Mouse (Mus musculus) urinary bladder, postnatal 0 days (tissue): ENCODE results near the gene Plekha4. TPM values are rescaled to one million over a fixed set of nuclear protein-coding genes. Genes with fewer than 3 reads are reported as not detected.

Experiments used
- polyA plus RNA-seq: library from polyadenylated mRNA; unstranded; fragments of >200 nt; fragmentation: Nextera tagmentation; extraction: Ambion mirVana; gene quantifications from 2 replicates; pipeline ENCODE4 v1.2.1, GENCODE M21; 2015

Plekha4 gene
- polyA plus RNA-seq: 2.5 and 2.8 TPM in 2 replicates

GRCm38 (mm10) chr7:45525809-45526473 lies at the start of gene Plekha4, which contains the start of gene Ppp1r15a:
TSS of gene Plekha4 (plus strand) at chr7:45526330.
TSS of gene Ppp1r15a (minus strand) at chr7:45526268.

GRCm38 (mm10) chr7:45481374-45481927 lies 44.7 kb upstream of the Plekha4 start, which contains the start of gene Tulp2:
TSS of gene Tulp2 (plus strand) at chr7:45481877.

DNA sequence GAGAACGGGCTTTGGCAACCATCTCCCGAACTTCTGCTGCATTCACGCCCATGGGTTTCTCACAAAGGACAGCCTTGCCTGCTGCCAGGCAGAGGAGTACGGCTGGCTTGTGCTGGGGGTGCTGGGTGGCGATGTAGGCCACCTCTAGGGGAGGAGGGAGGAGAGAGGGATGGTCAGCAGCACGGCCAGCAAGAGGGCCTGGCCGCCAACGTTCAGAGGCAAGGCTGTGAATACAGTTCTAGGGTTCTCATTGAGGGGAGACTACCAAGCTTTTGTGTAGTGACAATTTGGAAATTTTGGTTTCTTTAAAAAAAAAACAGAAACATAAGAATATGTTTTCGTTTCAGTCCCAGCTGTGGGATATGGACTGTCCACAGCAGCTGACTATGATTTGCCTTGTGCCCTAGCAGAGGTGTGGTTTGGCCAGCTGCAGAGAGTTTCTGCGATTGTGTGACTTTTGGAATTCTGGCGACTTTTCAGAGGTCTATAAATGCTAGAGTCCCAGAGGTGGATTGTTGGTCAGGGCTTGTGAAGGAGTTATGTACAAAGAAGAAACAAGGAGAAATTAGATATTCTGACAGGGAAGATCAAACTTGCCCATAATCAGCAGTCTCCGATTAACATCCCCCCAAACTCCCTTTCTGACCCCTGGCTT lies 39.2 kb upstream of the Plekha4 start, which contains the start of gene Gm45808:
Gm45808 (minus strand) TSS at position 51 of the 655 bp plus-strand sequence.

GRCm38 (mm10) chr7:45488293-45489204 lies 37.6 kb upstream of the Plekha4 start, which contains the start of gene Dhdh:
TSS of gene Dhdh (minus strand) at chr7:45488805.

DNA sequence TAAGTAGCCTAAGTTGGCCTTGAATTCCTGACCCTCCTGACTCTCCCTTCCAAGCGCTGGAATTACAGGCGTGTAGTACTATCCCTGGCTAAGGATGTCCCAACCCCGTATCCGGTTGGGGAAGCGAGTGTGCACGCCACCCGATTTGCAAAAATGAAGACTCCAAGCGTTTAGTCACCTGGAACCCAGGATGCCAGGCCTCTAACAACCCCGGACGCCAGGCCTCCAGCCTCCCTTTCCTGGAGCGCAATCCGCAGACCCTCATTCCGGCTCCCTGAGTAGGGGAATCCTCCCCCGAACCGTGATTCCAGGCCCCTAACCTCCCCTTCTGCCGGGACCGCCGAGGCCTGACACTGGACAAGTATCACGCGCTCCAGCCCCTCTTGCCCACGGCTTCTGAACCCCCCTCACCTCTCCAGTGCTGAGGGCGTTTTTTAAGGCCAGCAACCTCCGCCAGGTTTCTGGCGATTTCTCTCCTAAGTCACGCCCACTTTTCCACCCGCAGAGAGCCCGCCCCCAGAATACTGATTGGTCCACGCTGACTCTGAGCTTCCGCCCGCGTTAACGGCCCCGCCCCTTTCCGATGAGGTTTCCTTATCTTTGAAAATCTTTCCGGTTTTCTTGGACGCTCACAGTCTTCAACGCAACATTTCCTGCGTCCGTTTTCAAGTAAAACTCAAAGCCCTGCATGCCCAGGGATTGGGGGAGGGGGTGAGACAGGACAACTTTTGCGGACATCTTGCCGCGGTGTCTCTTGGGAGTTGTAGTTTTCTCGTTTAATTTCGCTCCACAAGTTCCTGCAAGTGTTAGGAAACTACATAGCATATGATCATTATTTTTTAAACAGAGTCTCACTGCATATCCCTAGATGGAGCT lies 16.0 kb upstream of the Plekha4 start, which contains the start of gene Nucb1:
Nucb1 (minus strand) TSS at position 495 of the 876 bp plus-strand sequence.

DNA sequence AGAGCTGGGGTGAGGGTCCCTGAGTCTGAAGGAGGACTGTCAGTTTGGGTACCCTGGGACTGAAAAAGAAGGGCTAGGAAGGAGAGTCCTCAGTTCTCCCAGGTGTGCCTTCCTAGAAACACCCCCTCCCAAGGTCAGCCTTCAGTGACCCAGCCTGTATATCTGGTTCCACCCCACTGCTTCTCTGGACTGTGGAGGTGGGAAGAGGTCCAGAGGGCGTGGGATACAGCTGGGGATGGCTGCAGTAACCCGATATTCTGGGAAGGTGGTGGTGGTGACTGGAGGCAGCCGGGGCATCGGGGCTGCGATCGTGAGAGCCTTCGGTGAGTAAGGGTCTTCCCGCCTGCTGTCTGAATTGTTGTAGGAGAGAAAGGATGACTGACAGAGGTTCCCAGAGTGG lies 28.6 kb downstream of the Plekha4 start, which contains the start of gene Hsd17b14:
Hsd17b14 (plus strand) TSS at position 150 of the 400 bp plus-strand sequence.

GRCm38 (mm10) chr7:45570103-45570741 lies 44.1 kb downstream of the Plekha4 start, which contains the start of gene Bcat2:
TSS of gene Bcat2 (plus strand) at chr7:45570153.

Other genes starting within 250 kb of the Plekha4 start
- not detected in 2 replicates for gene Slc6a21, start 248.8 kb upstream of the Plekha4 start, polyA plus RNA-seq
- 17.6 and 18.0 TPM in 2 replicates for gene Trpm4, start 192.6 kb upstream of the Plekha4 start, polyA plus RNA-seq
- gene Hrc, start 191.0 kb upstream of the Plekha4 start, polyA plus RNA-seq: 0.17 and 0.27 TPM in 2 replicates
- 0.91 and 2.1 TPM in 2 replicates for gene Ppfia3, start 159.3 kb upstream of the Plekha4 start, polyA plus RNA-seq
- 23.4 and 26.6 TPM in 2 replicates for gene Lin7b, start 155.7 kb upstream of the Plekha4 start, polyA plus RNA-seq
- 81.3 and 94.3 TPM in 2 replicates for gene Snrnp70, start 130.6 kb upstream of the Plekha4 start, polyA plus RNA-seq
- 0.28 TPM in 1 of 2 replicates, not detected in the other for gene Kcna7, start 120.7 kb upstream of the Plekha4 start, polyA plus RNA-seq
- gene Ntf5, start 112.6 kb upstream of the Plekha4 start, polyA plus RNA-seq: 3.9 and 4.3 TPM in 2 replicates
- gene Lhb, start 105.5 kb upstream of the Plekha4 start, polyA plus RNA-seq: not detected in 2 replicates
- gene Gys1, start 91.5 kb upstream of the Plekha4 start, polyA plus RNA-seq: 58.4 and 71.6 TPM in 2 replicates
- 42.6 and 47.1 TPM in 2 replicates for gene Ruvbl2, start 88.2 kb upstream of the Plekha4 start, polyA plus RNA-seq
- gene Ftl1, start 66.4 kb upstream of the Plekha4 start, polyA plus RNA-seq: 3,306 and 5,466 TPM in 2 replicates
- gene Bax, start 59.4 kb upstream of the Plekha4 start, polyA plus RNA-seq: 169 and 185 TPM in 2 replicates
- 0.48 and 0.69 TPM in 2 replicates for gene Tulp2, start 44.5 kb upstream of the Plekha4 start, polyA plus RNA-seq
- gene Gm45808, start 39.5 kb upstream of the Plekha4 start, polyA plus RNA-seq: not detected in 2 replicates
- 2.6 and 3.0 TPM in 2 replicates for gene Dhdh, start 37.5 kb upstream of the Plekha4 start, polyA plus RNA-seq
- 170 and 174 TPM in 2 replicates for gene Nucb1, start 15.9 kb upstream of the Plekha4 start, polyA plus RNA-seq
- 18.5 and 26.0 TPM in 2 replicates for gene Ppp1r15a, start 62 bp upstream of the Plekha4 start, polyA plus RNA-seq
- gene Hsd17b14, start 28.6 kb downstream of the Plekha4 start, polyA plus RNA-seq: 15.2 and 15.7 TPM in 2 replicates
- 28.3 TPM in 2 replicates for gene Bcat2, start 43.8 kb downstream of the Plekha4 start, polyA plus RNA-seq
- 0.17 and 0.23 TPM in 2 replicates for gene Fgf21, start 89.2 kb downstream of the Plekha4 start, polyA plus RNA-seq
- not detected in 2 replicates for gene Fut1, start 91.0 kb downstream of the Plekha4 start, polyA plus RNA-seq
- 0.17 TPM in 1 of 2 replicates, not detected in the other for gene Izumo1, start 95.5 kb downstream of the Plekha4 start, polyA plus RNA-seq
- gene Rasip1, start 101.2 kb downstream of the Plekha4 start, polyA plus RNA-seq: 3.9 and 4.1 TPM in 2 replicates
- gene Mamstr, start 113.6 kb downstream of the Plekha4 start, polyA plus RNA-seq: 4.6 and 5.5 TPM in 2 replicates
- 2.7 and 2.9 TPM in 2 replicates for gene Fut2, start 140.1 kb downstream of the Plekha4 start, polyA plus RNA-seq
- gene Ntn5, start 157.7 kb downstream of the Plekha4 start, polyA plus RNA-seq: not detected in 2 replicates
- gene Sec1, start 168.1 kb downstream of the Plekha4 start, polyA plus RNA-seq: 0.10 TPM in 1 of 2 replicates, not detected in the other
- gene Car11, start 173.5 kb downstream of the Plekha4 start, polyA plus RNA-seq: 3.4 and 4.0 TPM in 2 replicates
- gene Dbp, start 178.8 kb downstream of the Plekha4 start, polyA plus RNA-seq: 4.3 and 5.1 TPM in 2 replicates
- 683 and 783 TPM in 2 replicates for gene Rpl18, start 189.1 kb downstream of the Plekha4 start, polyA plus RNA-seq
- gene Sphk2, start 191.7 kb downstream of the Plekha4 start, polyA plus RNA-seq: 15.2 and 16.7 TPM in 2 replicates
- 0.64 and 0.82 TPM in 2 replicates for gene Fam83e, start 194.9 kb downstream of the Plekha4 start, polyA plus RNA-seq
- gene Spaca4, start 199.5 kb downstream of the Plekha4 start, polyA plus RNA-seq: not detected in 2 replicates